Mouse (Mus musculus) stomach, embryonic 16.5 days (tissue): ENCODE measurements at regions not wholly inside any gene's neighbourhood (a gene's known extent, or its start where the extent isn't known, plus 50 kb on each side); places are given as distances from the start of the nearest gene placed in this dataset.

Experiments
- ATAC-seq: fragments of 200-750 bp; cut with Nextera tagmentation; 2 replicates; pipeline ENCODE4 v1.8.0; 2017; ENCODE audit warnings: moderate number of reproducible peaks, moderate TSS enrichment; ENCODE audit not compliant: insufficient read depth, low FRiP score
- H3K27ac ChIP-seq: fragments of 300-500 bp; sonication (generic); 2 replicates; pipeline ENCODE4 v1.5.1; 2014; ENCODE audit warnings: low read length
- H3K27me3 ChIP-seq: fragments of 300-500 bp; sonication (generic); 2 replicates; pipeline ENCODE4 v1.6.1; 2014; ENCODE audit warnings: low read length, control low read depth, mixed read lengths; ENCODE audit not compliant: control insufficient read depth, insufficient read depth
- H3K36me3 ChIP-seq: fragments of 300-500 bp; sonication (generic); 2 replicates; pipeline ENCODE4 v1.6.1; 2014; ENCODE audit warnings: low read length; ENCODE audit not compliant: control insufficient read depth, insufficient read depth
- H3K4me1 ChIP-seq: fragments of 300-500 bp; sonication (generic); 2 replicates; pipeline ENCODE4 v1.6.1; 2014; ENCODE audit warnings: low read length, control low read depth, mixed read lengths; ENCODE audit not compliant: control insufficient read depth, insufficient read depth
- H3K4me2 ChIP-seq: fragments of 300-500 bp; sonication (generic); 2 replicates; pipeline ENCODE4 v1.6.1; 2014; ENCODE audit warnings: low read depth, low read length, mixed read lengths
- H3K4me3 ChIP-seq: fragments of 300-500 bp; sonication (generic); replicated peaks from 2 replicates; pipeline ENCODE4 v1.5.1; 2014; ENCODE audit warnings: mild to moderate bottlenecking, low read length
- H3K9ac ChIP-seq: fragments of 300-500 bp; sonication (generic); 2 replicates; pipeline ENCODE4 v1.6.1; 2014; ENCODE audit warnings: low read length
- H3K9me3 ChIP-seq: fragments of 300-500 bp; sonication (generic); replicated peaks from 2 replicates; pipeline ENCODE4 v1.6.1; 2016; ENCODE audit warnings: low read length, control low read depth; ENCODE audit not compliant: control insufficient read depth
- WGBS: fragments of 180-500 bp; shearing (Covaris S2); extraction: QIAGEN DNeasy Blood & Tissue Kit; methylation state at CpG from one replicate; pipeline ENCODE4 v1.1.7; 2014; 5-methylcytosine and 5-hydroxymethylcytosine counted together

DNA sequence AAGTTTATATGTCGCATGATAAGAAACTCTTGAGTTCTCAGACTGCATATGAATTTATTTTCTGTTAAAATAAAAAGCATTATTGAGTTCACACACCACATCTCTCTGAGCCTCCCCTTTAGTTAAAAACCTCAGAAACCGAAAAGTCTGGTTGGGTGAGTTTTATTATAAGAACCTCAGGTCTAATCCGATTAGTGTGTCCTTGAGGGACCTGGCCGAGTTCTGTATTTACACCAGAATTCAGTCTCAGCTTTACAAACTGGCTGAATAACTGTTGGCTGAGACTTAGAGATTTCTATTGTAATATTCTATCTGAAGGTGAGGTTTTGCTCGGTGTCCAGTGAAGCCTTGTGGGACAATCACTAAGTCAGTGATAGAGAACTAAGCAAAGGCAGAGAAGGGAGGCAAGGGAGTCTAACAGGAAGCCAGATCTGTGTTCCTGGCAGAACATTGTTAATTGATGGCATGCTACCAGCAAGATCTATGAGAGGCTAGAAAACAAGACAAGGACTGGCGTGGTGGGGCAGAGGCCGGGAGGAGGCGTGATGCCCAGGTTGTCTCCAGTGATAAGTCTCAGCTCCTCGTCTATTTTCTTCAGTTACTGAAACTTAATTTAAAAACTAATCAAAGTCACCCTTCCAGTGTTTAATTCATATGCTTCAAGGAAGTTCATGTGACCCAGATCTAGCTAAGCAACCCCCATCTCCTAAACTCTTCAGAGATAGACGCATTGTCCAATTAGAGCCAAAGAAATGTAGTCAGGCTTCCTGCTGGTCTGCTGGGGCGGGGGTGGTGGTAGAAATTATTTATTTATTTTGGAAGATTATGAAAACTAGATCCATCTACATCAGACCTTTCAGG is 171.8 kb upstream of the Fer start:
- 67% methylated on average over 11 of the region's 11 CpGs for WGBS
- no peaks in the 10 kb centered on the region for H3K4me1 ChIP-seq
- no peak overlapping the region for H3K27ac ChIP-seq
- ATAC-seq = no peak
- H3K36me3 ChIP-seq = no peaks in the 10 kb centered on the region
- no peak overlapping the region for H3K4me3 ChIP-seq
- no peak overlapping the region for H3K4me2 ChIP-seq
- H3K9ac ChIP-seq = no peak overlapping the region
- no peaks in the 10 kb centered on the region for H3K27me3 ChIP-seq
- H3K9me3 ChIP-seq = no peaks in the 10 kb centered on the region

DNA sequence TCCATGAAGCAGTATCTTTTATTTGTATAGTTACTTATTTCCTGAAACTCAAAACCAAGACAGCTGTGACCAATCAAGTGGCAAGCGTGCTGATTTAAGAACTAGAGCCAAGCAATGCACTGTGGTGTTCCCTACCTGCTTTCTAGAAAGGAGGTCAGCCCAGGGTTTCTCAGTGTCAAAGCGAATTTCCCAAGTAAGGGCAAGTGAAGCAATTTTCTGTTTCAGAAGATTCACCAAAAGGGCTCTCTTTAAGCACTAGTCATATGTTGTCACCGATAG is 171.2 kb upstream of the Fer start:
- no peak for ATAC-seq

DNA sequence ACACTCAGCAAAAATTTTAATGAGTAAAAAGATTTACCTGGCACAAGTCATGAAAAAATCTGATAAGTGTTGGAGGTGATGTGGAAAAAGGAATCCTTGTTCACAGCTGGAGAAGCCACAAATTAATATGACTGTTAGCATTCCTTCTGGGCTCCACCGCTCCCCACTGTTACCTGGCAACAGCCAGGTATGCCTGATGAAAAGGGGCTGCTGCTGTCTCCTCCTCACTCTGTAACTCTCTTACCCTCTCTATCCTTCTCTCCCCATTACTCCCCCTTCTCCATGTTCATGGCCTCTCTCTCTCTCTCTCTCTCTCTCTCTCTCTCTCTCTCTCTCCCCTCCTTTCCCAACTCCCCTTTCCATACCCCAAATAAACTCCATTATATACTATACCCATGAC is 169.6 kb upstream of the Fer start:
- H3K4me2 ChIP-seq = no peak overlapping the region
- WGBS = 69% methylated on average over 1 of the region's 1 CpGs
- no peaks in the 10 kb centered on the region for H3K36me3 ChIP-seq
- ATAC-seq = no peak
- H3K9me3 ChIP-seq = no peaks in the 10 kb centered on the region
- H3K27me3 ChIP-seq = no peaks in the 10 kb centered on the region
- no peak overlapping the region for H3K4me3 ChIP-seq
- H3K9ac ChIP-seq = no peak overlapping the region
- no peak overlapping the region for H3K27ac ChIP-seq
- H3K4me1 ChIP-seq = no peaks in the 10 kb centered on the region

More for the DNA sequence above, 171.2 kb upstream of the Fer start:
- H3K27ac ChIP-seq = no peak overlapping the region
- no peaks in the 10 kb centered on the region for H3K4me1 ChIP-seq
- H3K9me3 ChIP-seq = no peaks in the 10 kb centered on the region
- H3K4me2 ChIP-seq = no peak overlapping the region
- H3K4me3 ChIP-seq = no peak overlapping the region
- no peak overlapping the region for H3K9ac ChIP-seq
- H3K27me3 ChIP-seq = no peaks in the 10 kb centered on the region
- no peaks in the 10 kb centered on the region for H3K36me3 ChIP-seq
- WGBS = 56% methylated on average over 3 of the region's 3 CpGs

DNA sequence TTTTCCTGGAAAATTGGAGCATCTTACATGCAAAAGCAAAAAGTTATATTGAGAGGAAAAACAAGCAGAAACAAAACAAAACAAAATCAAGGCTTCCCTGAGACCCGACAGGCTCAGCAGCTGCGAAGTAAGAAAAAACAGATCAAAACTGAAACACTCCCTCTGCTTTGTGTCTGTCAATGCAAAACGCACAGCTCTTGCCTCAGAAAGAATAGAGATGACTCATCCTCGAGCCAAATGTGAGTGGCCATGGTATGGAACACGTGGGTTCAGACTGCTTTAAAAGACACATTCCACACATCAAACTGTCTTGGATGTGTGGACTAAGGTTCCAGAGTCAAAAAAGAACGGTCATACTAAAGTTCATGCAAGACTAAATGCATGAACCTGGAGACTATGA is 163.3 kb upstream of the Fer start:
- Histone ChIP-seq H3K27ac (no peak overlapping the region), H3K36me3 (no peaks in the 10 kb centered on the region), H3K9ac (no peak overlapping the region), H3K4me3 (no peak overlapping the region), H3K4me2 (no peak overlapping the region), H3K4me1 (no peaks in the 10 kb centered on the region), H3K27me3 (no peaks in the 10 kb centered on the region), H3K9me3 (no peaks in the 10 kb centered on the region)
- 76% methylated on average over 6 of the region's 6 CpGs for WGBS
- no peak for ATAC-seq

DNA sequence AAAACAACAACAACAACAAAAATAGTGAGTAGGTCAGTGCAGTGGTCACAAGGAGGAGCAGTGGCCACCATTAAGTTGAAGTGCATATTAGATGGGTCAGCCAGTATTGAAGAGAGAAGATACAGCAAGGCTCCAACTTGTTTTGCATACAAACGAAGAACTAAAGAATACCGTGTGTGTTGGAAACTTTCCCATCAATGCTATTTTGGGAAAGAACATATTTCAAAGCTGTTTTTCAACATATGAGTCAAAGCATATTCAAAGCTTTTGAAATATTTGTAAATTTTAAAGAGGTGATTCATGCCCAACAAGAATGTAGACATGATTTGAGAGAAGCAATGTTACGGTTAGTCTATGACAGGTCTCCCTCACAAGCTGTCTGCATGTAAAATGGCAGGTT is 157.9 kb upstream of the Fer start:
- no peaks in the 10 kb centered on the region for H3K36me3 ChIP-seq
- no peaks in the 10 kb centered on the region for H3K27me3 ChIP-seq
- no peak overlapping the region for H3K4me3 ChIP-seq
- WGBS = 87% methylated on average over 3 of the region's 3 CpGs
- no peak for ATAC-seq
- H3K9ac ChIP-seq = no peak overlapping the region
- H3K4me2 ChIP-seq = no peak overlapping the region
- H3K9me3 ChIP-seq = no peaks in the 10 kb centered on the region
- H3K4me1 ChIP-seq = no peaks in the 10 kb centered on the region
- no peak overlapping the region for H3K27ac ChIP-seq

DNA sequence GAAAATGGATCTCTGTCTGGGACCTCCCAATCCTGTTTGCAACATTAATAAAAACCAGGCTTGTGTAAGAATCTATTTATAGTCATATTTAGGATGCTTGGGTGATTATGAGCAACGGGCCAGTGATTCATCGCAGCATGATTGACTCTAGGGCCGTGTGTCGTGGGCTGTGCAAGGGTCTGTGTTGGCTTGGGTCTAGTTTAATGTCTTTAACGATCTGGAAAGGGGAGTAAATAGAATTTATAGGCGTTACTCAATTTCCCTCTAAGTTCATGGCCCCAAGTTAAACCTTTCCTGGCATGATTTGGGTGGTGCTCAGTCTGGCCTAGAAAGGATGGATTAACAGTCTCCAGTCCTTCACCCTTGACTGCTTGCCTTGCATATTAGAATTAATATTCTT is 149.9 kb upstream of the Fer start:
- H3K27me3 ChIP-seq = no peaks in the 10 kb centered on the region
- WGBS = 59% methylated on average over 6 of the region's 6 CpGs
- no peaks in the 10 kb centered on the region for H3K9me3 ChIP-seq
- H3K4me1 ChIP-seq = no peaks in the 10 kb centered on the region
- no peak overlapping the region for H3K4me3 ChIP-seq
- no peaks in the 10 kb centered on the region for H3K36me3 ChIP-seq
- ATAC-seq = no peak
- no peak overlapping the region for H3K4me2 ChIP-seq
- H3K9ac ChIP-seq = no peak overlapping the region
- H3K27ac ChIP-seq = no peak overlapping the region

DNA sequence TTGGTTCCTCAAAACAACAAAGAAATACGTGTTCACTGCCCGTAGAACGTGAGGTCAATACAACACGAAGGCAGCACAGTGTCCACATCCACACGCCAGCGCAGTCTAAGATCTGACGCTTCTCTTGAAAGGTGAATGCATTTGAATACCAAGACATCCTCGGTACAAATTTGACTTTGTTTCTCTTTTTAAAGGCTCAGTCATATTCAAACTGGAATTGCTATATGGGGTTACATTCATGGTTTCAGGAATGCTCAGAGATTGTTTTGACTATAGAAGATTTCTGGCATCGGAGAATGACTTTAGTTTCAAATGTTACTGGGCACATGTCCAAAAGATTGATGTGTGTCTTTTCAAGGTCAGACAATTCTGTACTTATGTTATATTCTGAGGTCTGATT is 147.2 kb upstream of the Fer start:
- Histone ChIP-seq H3K27ac (no peak overlapping the region), H3K9ac (no peak overlapping the region), H3K9me3 (no peaks in the 10 kb centered on the region), H3K27me3 (no peaks in the 10 kb centered on the region), H3K4me3 (no peak overlapping the region), H3K4me1 (no peaks in the 10 kb centered on the region), H3K36me3 (no peaks in the 10 kb centered on the region), H3K4me2 (no peak overlapping the region)
- 84% methylated on average over 9 of the region's 9 CpGs for WGBS
- ATAC-seq = no peak

DNA sequence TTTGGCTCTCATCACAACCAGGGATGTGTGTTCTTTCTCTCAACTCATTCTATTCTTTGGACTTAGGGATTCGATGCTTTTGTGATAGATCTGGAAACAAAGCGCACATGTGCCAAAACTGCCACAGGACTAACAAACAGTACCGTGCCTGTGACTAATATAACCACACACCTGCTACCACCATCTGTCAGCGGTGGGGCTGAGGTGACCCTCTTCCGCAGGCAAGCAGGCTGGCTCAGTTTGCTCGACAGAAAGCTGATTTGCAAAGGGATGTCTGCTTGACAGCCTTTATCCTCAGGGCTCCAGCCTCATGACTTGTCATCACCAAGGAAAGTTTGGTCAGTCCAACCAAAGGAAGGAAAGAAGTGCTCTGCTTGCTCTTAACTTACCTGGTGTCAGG is 146.7 kb upstream of the Fer start:
- no peaks in the 10 kb centered on the region for H3K4me1 ChIP-seq
- WGBS = 71% methylated on average over 6 of the region's 6 CpGs
- H3K27ac ChIP-seq = no peak overlapping the region
- ATAC-seq = no peak
- no peaks in the 10 kb centered on the region for H3K36me3 ChIP-seq
- no peaks in the 10 kb centered on the region for H3K27me3 ChIP-seq
- no peak overlapping the region for H3K4me2 ChIP-seq
- H3K4me3 ChIP-seq = no peak overlapping the region
- H3K9ac ChIP-seq = no peak overlapping the region
- H3K9me3 ChIP-seq = no peaks in the 10 kb centered on the region

DNA sequence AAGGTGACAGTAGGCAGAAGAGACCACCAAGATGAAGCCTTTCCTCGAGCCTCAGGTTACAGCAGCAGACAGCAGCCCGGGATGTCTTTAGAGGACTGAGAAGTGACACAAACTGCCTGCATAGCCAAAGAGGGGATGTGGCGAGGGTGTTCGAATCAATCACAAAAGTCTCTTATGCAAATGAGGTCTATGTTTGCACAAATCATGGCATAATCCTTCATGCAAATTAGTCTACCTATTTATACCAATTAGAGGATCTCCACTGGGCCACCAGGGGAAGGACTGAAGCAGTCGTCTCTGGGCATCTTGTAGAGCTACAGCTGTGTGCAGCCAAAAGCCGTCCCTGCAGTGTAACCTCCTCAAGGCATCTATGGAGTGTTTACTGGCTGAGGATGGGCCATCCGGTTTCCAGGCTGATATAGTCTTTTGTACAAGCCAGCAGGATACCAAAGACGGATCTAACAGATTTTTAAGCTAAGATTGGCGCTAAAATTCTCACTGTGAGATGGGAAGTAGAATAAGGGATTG is 145.7 kb upstream of the Fer start:
- H3K9me3 ChIP-seq = no peaks in the 10 kb centered on the region
- WGBS = 69% methylated on average over 9 of the region's 9 CpGs
- H3K27ac ChIP-seq = no peak overlapping the region
- no peak overlapping the region for H3K9ac ChIP-seq
- no peak overlapping the region for H3K4me3 ChIP-seq
- no peaks in the 10 kb centered on the region for H3K27me3 ChIP-seq
- no peak for ATAC-seq
- H3K4me2 ChIP-seq = no peak overlapping the region
- no peaks in the 10 kb centered on the region for H3K36me3 ChIP-seq
- no peaks in the 10 kb centered on the region for H3K4me1 ChIP-seq
